Mouse (Mus musculus) MN1 (cell line): ENCODE results near the gene Met.

Experiments
- DNase-seq: peaks from one replicate; pipeline ENCODE4 v3.0.0-alpha.2; 2016; ENCODE audit warnings: low spot score

The Met gene

GRCm38 (mm10) chr6:17463434-17464280, at the start of gene Met:
Gene Met (plus strand): TSS chr6:17463800.
- no peak for DNase-seq

- no peak for DNase-seq
Measured at GRCm38 (mm10) chr6:17418226-17418625, 45.4 kb upstream of the Met start.

- DNase-seq = no peak
Measured at GRCm38 (mm10) chr6:17422432-17422831, 41.2 kb upstream of the Met start.

GRCm38 (mm10) chr6:17429041-17429440, 34.6 kb upstream of the Met start:
- no peak for DNase-seq

- no peak for DNase-seq
Measured at GRCm38 (mm10) chr6:17429611-17430010, 34.0 kb upstream of the Met start.

GRCm38 (mm10) chr6:17443311-17443710, 20.3 kb upstream of the Met start:
- no peak for DNase-seq

- no peak for DNase-seq
Measured at GRCm38 (mm10) chr6:17451305-17451704, 12.3 kb upstream of the Met start.

- no peak for DNase-seq
Measured at GRCm38 (mm10) chr6:17455116-17455515, 8.5 kb upstream of the Met start.

GRCm38 (mm10) chr6:17459561-17459960, 4.0 kb upstream of the Met start:
- DNase-seq = no peak

- no peak for DNase-seq
Measured at GRCm38 (mm10) chr6:17461435-17461834, 2.2 kb upstream of the Met start.

GRCm38 (mm10) chr6:17464281-17465025, 853 bp downstream of the Met start:
- no peak for DNase-seq

- no peak for DNase-seq
Measured at GRCm38 (mm10) chr6:17466526-17466925, 2.9 kb downstream of the Met start.

GRCm38 (mm10) chr6:17468993-17469392, 5.4 kb downstream of the Met start:
- no peak for DNase-seq

- DNase-seq = no peak
Measured at GRCm38 (mm10) chr6:17473128-17473527, 9.5 kb downstream of the Met start.

- DNase-seq = no peak
Measured at GRCm38 (mm10) chr6:17477823-17478222, 14.2 kb downstream of the Met start.

GRCm38 (mm10) chr6:17478252-17478651, 14.7 kb downstream of the Met start:
- no peak for DNase-seq

- DNase-seq = no peak
Measured at GRCm38 (mm10) chr6:17478838-17479570, 15.4 kb downstream of the Met start.

- DNase-seq = no peak
Measured at GRCm38 (mm10) chr6:17481068-17481467, 17.5 kb downstream of the Met start.

GRCm38 (mm10) chr6:17485244-17485643, 21.6 kb downstream of the Met start:
- DNase-seq = no peak

- no peak for DNase-seq
Measured at GRCm38 (mm10) chr6:17485782-17486181, 22.2 kb downstream of the Met start.

- DNase-seq = no peak
Measured at GRCm38 (mm10) chr6:17488291-17488817, 24.8 kb downstream of the Met start.

GRCm38 (mm10) chr6:17490786-17491185, 27.2 kb downstream of the Met start:
- DNase-seq = no peak
